Comparison of ENCODE assay signal across 8 mouse cellular contexts in the genomic region with DNA sequence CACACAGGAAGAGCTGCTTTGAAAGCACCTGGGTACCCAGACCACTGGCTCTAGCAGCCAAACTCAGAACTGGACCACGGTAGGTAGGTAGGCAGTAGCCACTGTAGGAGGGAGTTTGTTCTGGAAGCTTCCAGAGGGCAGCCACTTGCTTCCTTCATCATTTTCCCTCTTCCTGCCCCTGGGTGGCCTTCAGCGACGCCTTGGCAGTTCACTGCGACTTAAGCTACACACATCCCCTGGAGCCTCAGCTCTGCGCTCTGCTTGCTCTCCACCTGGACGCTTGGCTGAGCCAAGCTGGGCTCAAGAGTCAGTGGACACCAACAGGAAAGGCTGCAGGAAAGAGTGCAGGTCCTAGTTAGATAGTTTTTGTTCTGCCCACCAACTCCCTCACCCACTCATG. TPM values are rescaled to one million over a fixed set of nuclear protein-coding genes. Genes with fewer than 3 reads are reported as not detected.
DNase-seq lines count a peak whose midpoint lies in the region; ATAC-seq and TF ChIP-seq lines count a peak whose summit lies in the region.

No protein-coding gene starts in this region.

- H3K9me3 ChIP-seq in megakaryocyte, embryonic 14.5 days = no peaks in the 10 kb centered on the region
- no peaks in the 10 kb centered on the region for H3K9me3 ChIP-seq in limb, embryonic 11.5 days (ENCODE audit: control insufficient read depth, low read length)

- H3K9ac ChIP-seq in limb, embryonic 11.5 days (ENCODE audit: low read length) = no peak overlapping the region

- no peak for ATAC-seq in megakaryocyte, adult 5-6 weeks (ENCODE audit: poor library complexity, severe bottlenecking)
- no peak for ATAC-seq in limb, embryonic 11.5 days (ENCODE audit: insufficient number of reproducible peaks, low FRiP score, low TSS enrichment, low read depth)
- ATAC-seq in megakaryocyte progenitor cell, adult 5-6 weeks (replicated peaks; ENCODE audit: poor library complexity) = no peak

- H3K27me3 ChIP-seq in megakaryocyte, embryonic 14.5 days (replicated peaks) = no peaks in the 10 kb centered on the region
- H3K27me3 ChIP-seq in limb, embryonic 11.5 days (ENCODE audit: control insufficient read depth, insufficient read depth, low read length) = no peaks in the 10 kb centered on the region

- H3K4me3 ChIP-seq in gastrocnemius, adult 2 months = no peak overlapping the region
- peak overlapping the region; percentile 96 for H3K4me3 ChIP-seq in megakaryocyte, embryonic 14.5 days (replicated peaks)
- H3K4me3 ChIP-seq in limb, embryonic 11.5 days (ENCODE audit: low read depth, low read length) = no peak overlapping the region; the same call in 1 of the 2 replicates

- no peak for TF ChIP-seq CTCF in gastrocnemius, adult 2 months (IDR thresholded peaks at IDR 0.05)

- H3K4me1 ChIP-seq in megakaryocyte, embryonic 14.5 days = peaks cover 99% of the 10 kb centered on the region
- peaks cover 55% of the 10 kb centered on the region for H3K4me1 ChIP-seq in limb, embryonic 11.5 days (ENCODE audit: control insufficient read depth, insufficient read depth, low read length)

- H3K27ac ChIP-seq in gastrocnemius, adult 2 months = peak overlapping the region; percentile 93; the same call in 1 of the 2 replicates
- H3K27ac ChIP-seq in limb, embryonic 11.5 days (replicated peaks; ENCODE audit: low read depth, low read length) = no peak overlapping the region

- no peak for DNase-seq in gastrocnemius, adult 2 months
- no peak for DNase-seq in gastrocnemius, adult 8-10 months (ENCODE audit: low spot score in 2 of 2)
- no peak for DNase-seq in limb, embryonic 11.5 days (ENCODE audit: low spot score)
- DNase-seq in B cell, adult 2 months = no peak
- no peak for DNase-seq in thymus, postnatal 14 days

- peak overlapping the region; percentile 100 for H3K4me2 ChIP-seq in limb, embryonic 11.5 days (ENCODE audit: low read depth, severe bottlenecking)

- peaks cover 59% of the 10 kb centered on the region for H3K36me3 ChIP-seq in megakaryocyte, embryonic 14.5 days (replicated peaks; ENCODE audit: low read length)
- no peaks in the 10 kb centered on the region for H3K36me3 ChIP-seq in limb, embryonic 11.5 days (ENCODE audit: control insufficient read depth, insufficient read depth, low read length)

- WGBS in limb, embryonic 11.5 days = 25% methylated on average over 6 of the region's 6 CpGs

- intact Hi-C loops in gastrocnemius, adult 2 months (cut with DNase I) = no loop called here

RNA-seq across cellular contexts. Expression of a gene that starts 44.4 kb away (rescaled TPM):
- total RNA-seq in gastrocnemius, adult 2 months (2021) = 10 to 100 TPM; 27.5 to 43.4 TPM
- 10 to 100 TPM; 35.4 to 57.5 (median 43.5) TPM for total RNA-seq in gastrocnemius, adult 8-10 months (2022)
- polyA plus RNA-seq in megakaryocyte, embryonic 14.5 days (2012; ENCODE audit: insufficient read depth, low replicate concordance) = 138 and 188 TPM in 2 replicates
- 27.5 and 37.3 TPM in 2 replicates for total RNA-seq in megakaryocyte, adult 5-6 weeks (2015)
- 27.6 and 43.3 TPM in 2 replicates for total RNA-seq in megakaryocyte, adult 5-6 weeks (2017)
- 53.2 and 55.3 TPM in 2 replicates for polyA plus RNA-seq in limb, embryonic 11.5 days (2014; fragmentation: Nextera tagmentation; extraction: Ambion mirVana)
- 20.9 and 23.3 TPM in 2 replicates for total RNA-seq in megakaryocyte progenitor cell, adult 5-6 weeks (2015)
- total RNA-seq in megakaryocyte progenitor cell, adult 5-6 weeks (2017) = 20.6 and 29.3 TPM in 2 replicates
